Mouse (Mus musculus): ENCODE results near the gene Scnn1a.

Scnn1a gene

GRCm38 (mm10) chr6:125360846-125361245, 40.4 kb downstream of the Scnn1a start:
- DNase-seq (ENCODE audit: low read depth in 2 of 2, low spot score in 2 of 2) = no peak

- DNase-seq (ENCODE audit: low read depth in 2 of 2, low spot score in 2 of 2) = no peak
Measured at GRCm38 (mm10) chr6:125361467-125362291, 41.2 kb downstream of the Scnn1a start.

- no peak for DNase-seq (ENCODE audit: low read depth in 2 of 2, low spot score in 2 of 2)
Measured at GRCm38 (mm10) chr6:125363021-125363420, 42.6 kb downstream of the Scnn1a start.

GRCm38 (mm10) chr6:125363451-125364242, 43.2 kb downstream of the Scnn1a start:
- DNase-seq (ENCODE audit: low read depth in 2 of 2, low spot score in 2 of 2) = no peak

GRCm38 (mm10) chr6:125364448-125364847, 44.0 kb downstream of the Scnn1a start:
- DNase-seq (ENCODE audit: low read depth in 2 of 2, low spot score in 2 of 2) = no peak

- DNase-seq (ENCODE audit: low read depth in 2 of 2, low spot score in 2 of 2) = no peak
Measured at GRCm38 (mm10) chr6:125365522-125365921, 45.1 kb downstream of the Scnn1a start.

- no peak for DNase-seq (ENCODE audit: low read depth in 2 of 2, low spot score in 2 of 2)
Measured at GRCm38 (mm10) chr6:125366133-125366532, 45.7 kb downstream of the Scnn1a start.

- DNase-seq (ENCODE audit: low read depth in 2 of 2, low spot score in 2 of 2) = no peak
Measured at GRCm38 (mm10) chr6:125367758-125368371, 47.4 kb downstream of the Scnn1a start.

GRCm38 (mm10) chr6:125377042-125377441, 56.6 kb downstream of the Scnn1a start:
- no peak for DNase-seq (ENCODE audit: low read depth in 2 of 2, low spot score in 2 of 2)

- DNase-seq (ENCODE audit: low read depth in 2 of 2, low spot score in 2 of 2) = peak in 1 of 2 experiments; percentile 51
Measured at GRCm38 (mm10) chr6:125377582-125378451, 57.4 kb downstream of the Scnn1a start.

GRCm38 (mm10) chr6:125378621-125379020, 58.2 kb downstream of the Scnn1a start:
- DNase-seq (ENCODE audit: low read depth in 2 of 2, low spot score in 2 of 2) = no peak

- no peak for DNase-seq (ENCODE audit: low read depth in 2 of 2, low spot score in 2 of 2)
Measured at GRCm38 (mm10) chr6:125379781-125380180, 59.3 kb downstream of the Scnn1a start.

GRCm38 (mm10) chr6:125380372-125381360, 60.2 kb downstream of the Scnn1a start, which contains the start of gene Plekhg6:
Gene Plekhg6 (minus strand): TSS chr6:125380793.
- DNase-seq (ENCODE audit: low read depth in 2 of 2, low spot score in 2 of 2) = no peak

GRCm38 (mm10) chr6:125382024-125382423, 61.6 kb downstream of the Scnn1a start:
- DNase-seq (ENCODE audit: low read depth in 2 of 2, low spot score in 2 of 2) = no peak

- no peak for DNase-seq (ENCODE audit: low read depth in 2 of 2, low spot score in 2 of 2)
Measured at GRCm38 (mm10) chr6:125385066-125385974, 64.9 kb downstream of the Scnn1a start.

- no peak for DNase-seq (ENCODE audit: low read depth in 2 of 2, low spot score in 2 of 2)
Measured at GRCm38 (mm10) chr6:125386080-125386479, 65.6 kb downstream of the Scnn1a start.

- DNase-seq (ENCODE audit: low read depth in 2 of 2, low spot score in 2 of 2) = no peak
Measured at GRCm38 (mm10) chr6:125389853-125390252, 69.4 kb downstream of the Scnn1a start.

Data from CD8-positive naive resting alpha-beta T cell, adult 2 months (primary cell).